Mouse (Mus musculus) thymus, postnatal 25 days (tissue): Measurements from ENCODE around the gene Acvr1b.
A peak's percentile ranks its signal among the peaks of the same experiment; 100 is the strongest.

Experiments used
- DNase-seq: peaks from one replicate; pipeline ENCODE4 v3.0.0; 2022

Gene Acvr1b

GRCm38 (mm10) chr15:101176284-101176680, 2.4 kb downstream of the Acvr1b start:
- no peak for DNase-seq

- DNase-seq, result no peak
Observed at GRCm38 (mm10) chr15:101176795-101177691, 3.2 kb downstream of the Acvr1b start.

- peak; percentile 54 for DNase-seq
Observed at GRCm38 (mm10) chr15:101180363-101181105, 6.7 kb downstream of the Acvr1b start.

- DNase-seq, result no peak
Observed at GRCm38 (mm10) chr15:101181106-101181466, 7.2 kb downstream of the Acvr1b start.

DNA sequence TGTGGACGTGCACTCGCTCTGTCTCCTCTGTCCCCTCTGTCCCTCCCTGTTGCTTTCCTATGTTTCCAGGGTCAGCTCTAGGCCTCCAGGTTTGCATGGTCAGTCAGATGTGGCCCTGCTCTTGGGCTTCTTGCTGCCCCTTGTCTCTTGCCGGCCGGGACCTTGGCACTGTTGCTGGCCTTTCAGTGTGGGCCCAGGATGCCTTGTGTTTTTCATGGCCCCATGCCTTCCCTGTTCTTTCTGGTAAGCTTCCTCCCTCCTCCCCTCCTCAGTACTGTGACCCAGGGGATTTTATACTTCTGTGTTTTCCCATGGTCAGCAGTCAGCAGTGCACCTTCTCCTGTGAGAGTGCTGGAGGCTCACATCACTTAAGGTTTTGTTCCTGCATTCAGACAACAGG, 7.6 kb downstream of the Acvr1b start:
- DNase-seq, result no peak

GRCm38 (mm10) chr15:101182676-101183075, 8.8 kb downstream of the Acvr1b start:
- DNase-seq, result no peak

DNA sequence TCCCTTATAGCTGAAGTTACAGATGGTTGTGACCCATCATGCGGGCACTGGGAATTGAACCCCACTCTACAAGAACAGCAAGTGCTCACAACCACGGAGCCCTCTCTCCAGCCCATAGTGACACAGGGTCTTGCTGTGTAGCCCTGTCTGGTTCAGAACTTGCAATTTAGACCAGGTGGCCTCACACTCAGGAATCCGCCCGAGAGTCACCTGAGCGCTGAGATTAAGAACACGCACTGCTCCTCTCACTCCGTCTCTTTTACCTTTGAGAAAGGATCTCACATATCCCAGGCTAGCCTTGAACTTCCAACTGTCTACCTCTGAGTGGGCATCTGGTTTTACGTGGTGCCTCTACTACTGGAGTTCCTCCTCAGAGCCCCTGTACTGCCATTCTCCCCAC, 10.4 kb downstream of the Acvr1b start:
- no peak for DNase-seq

GRCm38 (mm10) chr15:101185549-101185948, 11.7 kb downstream of the Acvr1b start:
- DNase-seq, result no peak

DNA sequence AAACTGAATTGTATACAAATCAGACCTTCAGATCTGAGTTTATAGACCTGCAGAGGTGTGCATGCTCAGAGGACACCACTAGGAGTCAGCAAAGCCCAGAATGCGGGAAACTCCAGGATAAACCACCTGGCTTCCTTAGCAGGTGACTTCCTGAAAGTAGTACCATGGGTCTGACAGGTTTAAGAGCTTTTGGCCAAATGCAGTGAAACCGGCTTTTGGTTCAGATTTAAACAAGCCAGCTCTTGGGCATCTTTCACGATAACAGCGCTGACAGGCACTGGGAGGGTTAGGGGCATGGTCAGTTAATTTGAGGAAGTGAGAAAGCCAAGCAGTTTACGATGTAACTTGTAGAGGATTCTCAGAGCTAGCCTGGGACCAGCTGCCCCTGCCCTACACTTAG, 14.0 kb downstream of the Acvr1b start:
- no peak for DNase-seq

DNA sequence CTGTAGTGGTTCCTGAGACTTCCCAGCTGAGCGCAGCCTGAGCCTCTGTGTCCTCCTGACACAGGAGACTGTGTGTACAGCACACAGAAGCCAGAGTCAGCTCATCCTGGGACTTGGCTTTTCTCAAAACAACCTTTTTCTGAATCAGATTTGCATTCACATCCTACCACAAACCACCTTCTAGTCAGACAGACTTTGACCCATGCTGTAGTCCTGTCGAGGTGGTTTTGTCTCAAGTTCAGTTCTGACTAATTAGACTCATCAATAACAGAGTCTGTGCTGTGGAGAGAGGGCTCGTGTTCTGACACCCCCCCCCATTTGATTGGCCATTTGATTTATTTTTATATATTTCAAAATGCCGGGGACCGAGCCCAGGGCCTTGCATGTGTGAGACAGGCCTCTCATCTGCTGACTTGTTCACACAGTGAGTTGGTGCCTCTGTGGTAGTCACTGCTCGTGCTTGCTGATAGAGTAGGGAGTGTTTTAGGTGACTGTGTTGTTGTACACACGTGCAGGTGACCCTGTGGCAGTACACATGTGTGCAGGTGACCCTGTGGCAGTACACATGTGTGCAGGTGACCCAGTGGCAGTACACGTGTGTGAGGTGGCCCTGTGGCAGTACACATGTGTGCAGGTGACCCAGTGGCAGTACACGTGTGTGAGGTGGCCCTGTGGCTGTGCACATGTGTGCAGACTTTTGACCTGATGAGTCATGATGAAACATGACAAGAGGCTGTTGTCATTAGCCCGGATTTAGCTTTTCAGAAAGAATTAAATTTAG, 16.3 kb downstream of the Acvr1b start:
- no peak for DNase-seq

DNA sequence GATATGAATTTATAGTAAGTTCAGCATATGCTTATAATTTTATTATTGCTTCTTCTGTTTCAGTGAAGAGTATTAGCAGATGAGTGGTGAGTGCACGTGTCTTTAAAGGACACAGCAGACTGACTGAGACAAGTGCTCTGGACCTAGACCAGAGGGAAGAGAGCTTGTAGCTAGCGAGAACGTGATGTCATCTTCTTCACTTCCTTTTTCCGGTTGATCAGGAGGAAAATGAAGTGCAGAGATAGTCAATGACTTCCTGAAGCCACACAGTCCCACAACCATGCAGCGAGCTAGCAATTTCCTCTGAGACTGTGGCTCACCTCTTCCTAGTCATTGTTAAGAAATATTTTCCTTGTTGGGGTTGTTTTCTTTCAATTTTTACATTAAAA, 16.9 kb downstream of the Acvr1b start:
- no peak for DNase-seq

GRCm38 (mm10) chr15:101191459-101192259, 17.8 kb downstream of the Acvr1b start:
- DNase-seq, result no peak

- no peak for DNase-seq
Observed at GRCm38 (mm10) chr15:101192260-101192640, 18.4 kb downstream of the Acvr1b start.

DNA sequence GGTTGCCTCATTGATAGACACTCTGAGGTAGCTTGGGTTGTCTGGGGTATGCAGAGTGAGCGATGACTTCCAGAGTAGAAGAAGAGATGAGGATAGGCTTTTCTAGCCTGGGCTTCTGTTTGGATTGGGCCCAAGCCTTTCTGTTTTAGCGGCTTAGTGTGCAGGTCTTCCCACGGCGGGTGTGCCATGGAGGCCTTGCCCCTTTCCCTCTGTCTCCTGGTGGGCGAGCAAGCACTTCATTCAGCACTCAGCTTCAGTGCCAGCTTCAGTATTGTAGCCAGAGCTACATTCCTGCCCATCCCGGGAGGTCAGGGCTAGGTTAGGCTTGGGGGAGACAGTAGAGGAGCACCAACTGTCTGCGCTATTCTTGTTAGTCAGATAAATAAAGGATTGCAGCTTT, 18.8 kb downstream of the Acvr1b start:
- DNase-seq, result no peak

GRCm38 (mm10) chr15:101193971-101194370, 20.1 kb downstream of the Acvr1b start:
- no peak for DNase-seq

- DNase-seq, result no peak
Observed at GRCm38 (mm10) chr15:101194951-101195823, 21.3 kb downstream of the Acvr1b start.

- DNase-seq, result no peak
Observed at GRCm38 (mm10) chr15:101196079-101196795, 22.4 kb downstream of the Acvr1b start.

- DNase-seq, result no peak
Observed at GRCm38 (mm10) chr15:101196961-101197360, 23.1 kb downstream of the Acvr1b start.

DNA sequence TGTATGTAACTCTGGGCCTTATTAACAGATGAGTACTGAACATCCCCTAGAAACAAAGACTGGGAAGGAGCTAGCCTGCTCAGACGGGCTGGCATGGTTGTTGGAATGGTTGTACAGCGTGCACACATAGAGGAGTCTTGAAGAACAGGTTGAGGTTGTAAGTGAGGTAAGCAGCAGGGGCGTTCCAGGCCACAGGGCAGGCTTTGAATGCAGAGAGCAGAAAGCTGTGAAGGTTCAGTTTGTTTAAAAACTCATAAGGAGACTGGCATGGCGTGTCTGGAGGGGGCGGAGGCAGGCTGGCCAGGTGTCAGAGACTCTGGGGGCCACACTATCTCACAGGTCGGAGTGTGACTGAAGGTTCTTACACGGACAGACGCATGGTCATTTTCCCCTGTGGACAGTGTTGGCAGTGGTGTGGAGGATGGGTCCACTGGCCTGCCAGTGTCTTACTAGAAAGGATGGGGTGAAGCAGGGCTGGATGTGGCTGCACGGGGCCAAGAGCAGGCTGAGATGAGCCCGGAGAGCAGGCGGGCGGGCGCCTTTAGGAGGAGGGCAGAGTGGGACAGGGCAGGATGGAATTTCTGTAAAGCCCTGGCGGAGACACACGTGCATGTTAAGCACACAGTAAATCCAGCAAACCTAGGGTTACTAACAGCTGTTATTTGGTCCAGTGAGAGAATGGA, 23.8 kb downstream of the Acvr1b start:
- no peak for DNase-seq

DNA sequence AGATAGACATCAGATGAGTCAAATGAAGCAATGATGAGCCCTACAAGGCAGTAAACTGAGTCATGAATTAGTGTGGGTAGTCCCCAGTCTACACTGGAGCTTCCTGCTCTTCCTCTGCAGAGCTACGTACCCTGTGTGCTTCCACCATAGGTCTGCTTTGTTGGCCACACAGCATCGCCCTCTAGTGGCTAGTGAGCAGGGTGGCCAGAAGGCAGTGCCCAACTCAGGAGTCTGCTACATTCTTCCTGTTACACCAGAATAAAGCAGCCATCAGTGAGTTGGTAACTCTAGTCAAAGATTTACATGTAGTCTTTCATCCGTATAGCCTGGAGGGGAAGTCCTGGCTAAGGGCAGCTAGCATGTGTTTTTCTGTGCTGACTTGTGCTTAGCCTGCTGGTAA, 24.4 kb downstream of the Acvr1b start:
- peak; percentile 80 for DNase-seq
